Mouse (Mus musculus): ENCODE results near the gene Acap1.

- TF ChIP-seq GATA1 (IDR thresholded peaks at IDR 0.05; ENCODE audit: borderline replicate concordance, low read length) (no peak), FLI1 (IDR thresholded peaks at IDR 0.05; ENCODE audit: low read length) (no peak)
Measured at GRCm38 (mm10) chr11:69895291-69895690, at the start of gene Acap1.
